Mouse (Mus musculus): ENCODE measurements around the gene Aicda. TPM values are rescaled to one million over a fixed set of nuclear protein-coding genes. Genes with fewer than 3 reads are reported as not detected.

The Aicda gene
- total and polyA plus RNA-seq, 3 experiments: 5.4 to 41.1 (median 33.3) TPM

- TF ChIP-seq ZNF384 (IDR thresholded peaks at IDR 0.05; ENCODE audit: low read depth, low read length) (no peak), CTCF (conservative IDR thresholded peaks at IDR 0.05 in 1 of 2, IDR thresholded peaks at IDR 0.05 in 1 of 2; ENCODE audit: low read depth in 2 of 2, low read length in 2 of 2) (peak in 1 of 2 experiments; percentile 8; a peak in 1 of 4 replicates)
- dilution Hi-C loops (cut with MboI; ENCODE audit: extremely low pct_ligation_motif_present, extremely low pct_unique_long_range_greater_than_20kb, low sequenced_read_pairs) (no loop called here), in situ Hi-C loops (cut with MboI; ENCODE audit: low pct_ligation_motif_present, low pct_unique_long_range_greater_than_20kb, low sequenced_read_pairs) (no loop called here)
- Histone ChIP-seq H3K4me1 (ENCODE audit: control insufficient read depth in 1 of 2, insufficient read depth in 2 of 2) (peaks cover 2 to 11% of the 10 kb centered on the region in 2 experiments; a peak in 2 of 4 replicates), H3K4me3 (replicated peaks in 1 of 3; ENCODE audit: low read depth in 2 of 3, low read length in 2 of 3, poor library complexity in 1 of 3) (no peak overlapping the region), H3K79me2 (replicated peaks; ENCODE audit: control insufficient read depth, extremely low read depth, insufficient read depth, poor library complexity, severe bottlenecking) (peaks cover 3% of the 10 kb centered on the region), H3K9ac (ENCODE audit: insufficient read depth, low read depth) (no peak overlapping the region), H3K4me2 (ENCODE audit: insufficient read depth, low read depth, poor library complexity, severe bottlenecking) (no peak overlapping the region), H3K27me3 (replicated peaks) (no peaks in the 10 kb centered on the region), H3K36me3 (replicated peaks in 1 of 2; ENCODE audit: control insufficient read depth in 1 of 2, insufficient read depth in 1 of 2, low read length in 1 of 2) (no peaks in the 10 kb centered on the region), H3K27ac (ENCODE audit: insufficient read depth, low read depth) (no peak overlapping the region), H3K9me3 (replicated peaks; ENCODE audit: low read length) (no peaks in the 10 kb centered on the region)
- no peak for DNase-seq (ENCODE audit: extremely low read depth)
Observed at GRCm38 (mm10) chr6:122606661-122607060, 53.1 kb downstream of the Aicda start.

- Histone ChIP-seq H3K4me3 (replicated peaks in 1 of 3; ENCODE audit: low read depth in 2 of 3, low read length in 2 of 3, poor library complexity in 1 of 3) (no peak overlapping the region), H3K4me2 (ENCODE audit: insufficient read depth, low read depth, poor library complexity, severe bottlenecking) (no peak overlapping the region)
Observed at GRCm38 (mm10) chr6:122607700-122608099, 54.1 kb downstream of the Aicda start.

GRCm38 (mm10) chr6:122608434-122609376, 55.1 kb downstream of the Aicda start:
- H3K36me3 ChIP-seq (replicated peaks in 1 of 2; ENCODE audit: control insufficient read depth in 1 of 2, insufficient read depth in 1 of 2, low read length in 1 of 2): no peaks in the 10 kb centered on the region
- in situ Hi-C loops (cut with MboI; ENCODE audit: low pct_ligation_motif_present, low pct_unique_long_range_greater_than_20kb, low sequenced_read_pairs): no loop called here
- H3K27ac ChIP-seq (ENCODE audit: insufficient read depth, low read depth): no peak overlapping the region
- no peak overlapping the region for H3K4me2 ChIP-seq (ENCODE audit: insufficient read depth, low read depth, poor library complexity, severe bottlenecking)
- dilution Hi-C loops (cut with MboI; ENCODE audit: extremely low pct_ligation_motif_present, extremely low pct_unique_long_range_greater_than_20kb, low sequenced_read_pairs): no loop called here
- no peaks in the 10 kb centered on the region for H3K9me3 ChIP-seq (replicated peaks; ENCODE audit: low read length)
- no peaks in the 10 kb centered on the region for H3K27me3 ChIP-seq (replicated peaks)
- TF ChIP-seq POLR2A (IDR thresholded peaks at IDR 0.05; ENCODE audit: low read depth, low read length) (no peak), NRF1 (IDR thresholded peaks at IDR 0.05; ENCODE audit: low read depth, low read length) (no peak), TCF12 (IDR thresholded peaks at IDR 0.05; ENCODE audit: low read depth, low read length) (no peak), MXI1 (IDR thresholded peaks at IDR 0.05; ENCODE audit: low read depth, low read length) (no peak), IRF4 (IDR thresholded peaks at IDR 0.05; ENCODE audit: low read depth, low read length) (no peak), MEF2A (IDR thresholded peaks at IDR 0.05; ENCODE audit: borderline replicate concordance, low read depth, low read length) (no peak), MAFK (IDR thresholded peaks at IDR 0.05; ENCODE audit: insufficient replicate concordance, low read length) (no peak), RCOR1 (conservative IDR thresholded peaks at IDR 0.05; ENCODE audit: low read depth, low read length) (no peak), HCFC1 (IDR thresholded peaks at IDR 0.05; ENCODE audit: low read depth, low read length) (no peak), MAZ (IDR thresholded peaks at IDR 0.05; ENCODE audit: low read depth, low read length) (no peak), MYC (IDR thresholded peaks at IDR 0.05; ENCODE audit: low read depth, low read length) (no peak), CHD2 (IDR thresholded peaks at IDR 0.05; ENCODE audit: low read length) (no peak), ZKSCAN1 (IDR thresholded peaks at IDR 0.05; ENCODE audit: borderline replicate concordance, low read depth, low read length) (no peak), EP300 (IDR thresholded peaks at IDR 0.05; ENCODE audit: low read length) (no peak), USF2 (conservative IDR thresholded peaks at IDR 0.05; ENCODE audit: low read depth, low read length) (no peak), KAT2A (IDR thresholded peaks at IDR 0.05; ENCODE audit: insufficient replicate concordance, low read length) (no peak), USF1 (IDR thresholded peaks at IDR 0.05; ENCODE audit: low read depth, low read length) (no peak)
- no peak for DNase-seq (ENCODE audit: extremely low read depth)
- no peak overlapping the region for H3K9ac ChIP-seq (ENCODE audit: insufficient read depth, low read depth)
- H3K4me1 ChIP-seq (ENCODE audit: control insufficient read depth in 1 of 2, insufficient read depth in 2 of 2): peaks cover 2 to 10% of the 10 kb centered on the region in 2 experiments; a peak in 2 of 4 replicates
- no peaks in the 10 kb centered on the region; the same call in 1 of the 2 replicates for H3K79me2 ChIP-seq (replicated peaks; ENCODE audit: control insufficient read depth, extremely low read depth, insufficient read depth, poor library complexity, severe bottlenecking)
- H3K4me3 ChIP-seq (replicated peaks in 1 of 3; ENCODE audit: low read depth in 2 of 3, low read length in 2 of 3, poor library complexity in 1 of 3): no peak overlapping the region

More at GRCm38 (mm10) chr6:122607700-122608099, 54.1 kb downstream of the Aicda start:
- H3K4me1 ChIP-seq (ENCODE audit: control insufficient read depth in 1 of 2, insufficient read depth in 2 of 2): peaks cover 2 to 11% of the 10 kb centered on the region in 2 experiments; a peak in 2 of 4 replicates
- no peaks in the 10 kb centered on the region for H3K36me3 ChIP-seq (replicated peaks in 1 of 2; ENCODE audit: control insufficient read depth in 1 of 2, insufficient read depth in 1 of 2, low read length in 1 of 2)
- H3K79me2 ChIP-seq (replicated peaks; ENCODE audit: control insufficient read depth, extremely low read depth, insufficient read depth, poor library complexity, severe bottlenecking): no peaks in the 10 kb centered on the region; the same call in 1 of the 2 replicates
- no peak overlapping the region for H3K27ac ChIP-seq (ENCODE audit: insufficient read depth, low read depth)
- TF ChIP-seq GABPA (IDR thresholded peaks at IDR 0.05; ENCODE audit: insufficient replicate concordance, low read depth, low read length) (no peak), JUND (conservative IDR thresholded peaks at IDR 0.05; ENCODE audit: low read depth, low read length) (no peak), IRF4 (IDR thresholded peaks at IDR 0.05; ENCODE audit: low read depth, low read length) (no peak), MEF2A (IDR thresholded peaks at IDR 0.05; ENCODE audit: borderline replicate concordance, low read depth, low read length) (no peak)
- DNase-seq (ENCODE audit: extremely low read depth): no peak
- no peaks in the 10 kb centered on the region for H3K9me3 ChIP-seq (replicated peaks; ENCODE audit: low read length)
- no peaks in the 10 kb centered on the region for H3K27me3 ChIP-seq (replicated peaks)
- dilution Hi-C loops (cut with MboI; ENCODE audit: extremely low pct_ligation_motif_present, extremely low pct_unique_long_range_greater_than_20kb, low sequenced_read_pairs): no loop called here
- H3K9ac ChIP-seq (ENCODE audit: insufficient read depth, low read depth): no peak overlapping the region
- in situ Hi-C loops (cut with MboI; ENCODE audit: low pct_ligation_motif_present, low pct_unique_long_range_greater_than_20kb, low sequenced_read_pairs): no loop called here

Measured in CH12.LX (cell line).